Mouse (Mus musculus) midbrain, embryonic 11.5 days (tissue): ENCODE measurements around the gene Rps19. TPM values are rescaled to one million over a fixed set of nuclear protein-coding genes. Genes with fewer than 3 reads are reported as not detected.
A peak's percentile ranks its signal among the peaks of the same experiment; 100 is the strongest.

Experiments
- ATAC-seq: fragments of 200-750 bp; cut with Nextera tagmentation; 2 replicates; pipeline ENCODE4 v1.8.0; 2017; ENCODE audit warnings: moderate TSS enrichment, moderate library complexity; ENCODE audit not compliant: low FRiP score
- DNase-seq: peaks from one replicate; pipeline ENCODE4 v3.0.0; 2015; ENCODE audit warnings: low spot score; ENCODE audit errors: missing footprints
- H3K27ac ChIP-seq: fragments of 300-500 bp; sonication (generic); 2 replicates; pipeline ENCODE4 v1.5.1; 2014; ENCODE audit warnings: low read depth, low read length
- H3K27me3 ChIP-seq: fragments of 300-500 bp; sonication (generic); 2 replicates; pipeline ENCODE4 v1.6.1; 2014; ENCODE audit warnings: mild to moderate bottlenecking, low read length, moderate library complexity, mixed read lengths; ENCODE audit not compliant: control insufficient read depth, insufficient read depth
- H3K36me3 ChIP-seq: fragments of 300-500 bp; sonication (generic); 2 replicates; pipeline ENCODE4 v1.6.1; 2014; ENCODE audit warnings: mild to moderate bottlenecking, low read length, moderate library complexity, mixed read lengths; ENCODE audit not compliant: control insufficient read depth, insufficient read depth
- H3K4me1 ChIP-seq: fragments of 300-500 bp; sonication (generic); 2 replicates; pipeline ENCODE4 v1.6.1; 2014; ENCODE audit warnings: low read length; ENCODE audit not compliant: control insufficient read depth, insufficient read depth
- H3K4me2 ChIP-seq: fragments of 300-500 bp; sonication (generic); 2 replicates; pipeline ENCODE4 v1.6.1; 2014; ENCODE audit warnings: mild to moderate bottlenecking, moderate library complexity
- H3K4me3 ChIP-seq: fragments of 300-500 bp; sonication (generic); 2 replicates; pipeline ENCODE4 v1.5.1; 2014; ENCODE audit warnings: low read depth, low read length
- H3K9ac ChIP-seq: fragments of 300-500 bp; sonication (generic); 2 replicates; pipeline ENCODE4 v1.6.1; 2014; ENCODE audit warnings: low read length
- H3K9me3 ChIP-seq: fragments of 300-500 bp; sonication (generic); 2 replicates; pipeline ENCODE4 v1.6.1; 2016; ENCODE audit warnings: low read length; ENCODE audit not compliant: control insufficient read depth
- WGBS: fragments of 180-500 bp; shearing (Covaris S2); extraction: QIAGEN DNeasy Blood & Tissue Kit; methylation state at CpG from one replicate; pipeline ENCODE4 v1.1.7; 2014; 5-methylcytosine and 5-hydroxymethylcytosine counted together
- polyA plus RNA-seq: library from polyadenylated mRNA; unstranded; fragments of >200 nt; fragmentation: Nextera tagmentation; extraction: Ambion mirVana; gene quantifications from 2 replicates; pipeline ENCODE4 v1.2.1, GENCODE M21; 2014

Gene Rps19
- polyA plus RNA-seq, 1 experiment from 2014 or later: 1,929 TPM

DNA sequence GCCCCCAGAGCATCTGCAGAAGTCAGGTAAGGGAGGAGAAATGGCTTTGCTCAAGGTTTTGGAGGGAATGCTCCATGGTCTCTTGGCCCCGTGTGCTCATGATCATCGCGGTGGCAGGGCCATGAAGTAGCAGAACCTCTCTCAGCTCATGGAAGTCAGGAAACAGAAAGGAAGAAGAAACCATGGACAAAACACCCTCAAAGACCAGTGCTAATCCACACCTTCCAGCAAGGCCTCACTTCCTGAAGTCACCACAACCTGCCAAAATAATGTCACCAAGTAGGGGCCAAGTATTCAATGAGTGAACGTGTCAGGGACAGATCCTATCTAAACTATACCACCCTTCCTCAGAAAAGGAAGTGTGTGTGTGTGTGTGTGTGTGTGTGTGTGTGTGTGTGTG, 21.3 kb upstream of the Rps19 start:
- Histone ChIP-seq H3K9me3 (no peaks in the 10 kb centered on the region), H3K36me3 (no peaks in the 10 kb centered on the region), H3K27ac (no peak overlapping the region), H3K9ac (no peak overlapping the region), H3K4me2 (no peak overlapping the region), H3K27me3 (no peaks in the 10 kb centered on the region), H3K4me3 (no peak overlapping the region), H3K4me1 (no peaks in the 10 kb centered on the region)
- ATAC-seq (no peak), DNase-seq (peak; percentile 79)
- WGBS: 88% methylated on average over 4 of the region's 4 CpGs

DNA sequence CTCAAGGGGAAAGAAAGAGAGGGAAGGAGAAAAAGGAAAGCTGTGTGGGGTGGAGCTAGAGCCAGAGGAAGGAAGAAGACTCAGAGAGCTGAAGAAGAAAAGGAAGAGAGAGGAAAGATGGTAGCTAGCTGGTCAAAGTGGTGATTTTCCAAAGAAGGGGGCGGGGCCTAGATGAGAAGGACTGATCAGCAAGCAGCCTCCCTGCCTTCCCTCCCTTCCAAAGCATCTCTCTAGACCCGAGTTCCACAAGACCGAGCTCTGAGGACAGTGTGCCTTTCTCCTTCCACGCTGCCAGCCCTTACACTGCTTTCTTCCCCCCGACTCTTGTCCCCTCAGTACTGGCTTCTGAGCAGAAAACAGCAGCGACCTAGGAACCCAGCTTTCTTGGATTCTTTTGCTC, 20.0 kb upstream of the Rps19 start:
- Histone ChIP-seq H3K27ac (no peak overlapping the region), H3K4me1 (no peaks in the 10 kb centered on the region), H3K9ac (no peak overlapping the region), H3K27me3 (no peaks in the 10 kb centered on the region), H3K4me2 (no peak overlapping the region), H3K36me3 (no peaks in the 10 kb centered on the region), H3K9me3 (no peaks in the 10 kb centered on the region), H3K4me3 (no peak overlapping the region)
- 27% methylated on average over 6 of the region's 6 CpGs for WGBS
- DNase-seq (peak; percentile 82), ATAC-seq (no peak)

DNA sequence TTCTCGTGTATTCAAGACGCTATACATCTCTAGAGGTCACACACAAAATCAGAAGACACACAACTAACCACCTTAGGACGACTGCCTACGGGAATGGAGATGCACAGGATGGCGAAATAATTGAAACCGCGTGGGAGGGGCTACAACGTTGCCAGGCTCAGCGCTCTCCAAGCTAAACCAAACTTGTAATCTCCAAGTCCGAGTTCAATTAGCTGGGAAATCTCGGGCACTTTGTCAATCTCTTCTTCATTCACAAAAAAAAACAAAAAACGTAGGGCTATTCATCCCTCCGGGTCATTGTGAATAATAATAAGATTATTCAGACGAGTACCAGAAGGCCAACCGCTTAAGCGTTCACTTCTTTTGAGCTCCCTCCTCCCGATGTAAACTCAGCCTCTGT, 15.1 kb upstream of the Rps19 start:
- H3K4me2 ChIP-seq: no peak overlapping the region
- H3K9ac ChIP-seq: no peak overlapping the region
- WGBS: 53% methylated on average over 17 of the region's 17 CpGs
- no peak overlapping the region for H3K27ac ChIP-seq
- H3K9me3 ChIP-seq: no peaks in the 10 kb centered on the region; the same call in 1 of the 2 replicates
- no peaks in the 10 kb centered on the region for H3K36me3 ChIP-seq
- ATAC-seq (no peak; the same call in 1 of the 2 replicates), DNase-seq (peak; percentile 83)
- H3K27me3 ChIP-seq: peaks cover 2% of the 10 kb centered on the region; the same call in 1 of the 2 replicates
- H3K4me3 ChIP-seq: no peak overlapping the region
- H3K4me1 ChIP-seq: no peaks in the 10 kb centered on the region

DNA sequence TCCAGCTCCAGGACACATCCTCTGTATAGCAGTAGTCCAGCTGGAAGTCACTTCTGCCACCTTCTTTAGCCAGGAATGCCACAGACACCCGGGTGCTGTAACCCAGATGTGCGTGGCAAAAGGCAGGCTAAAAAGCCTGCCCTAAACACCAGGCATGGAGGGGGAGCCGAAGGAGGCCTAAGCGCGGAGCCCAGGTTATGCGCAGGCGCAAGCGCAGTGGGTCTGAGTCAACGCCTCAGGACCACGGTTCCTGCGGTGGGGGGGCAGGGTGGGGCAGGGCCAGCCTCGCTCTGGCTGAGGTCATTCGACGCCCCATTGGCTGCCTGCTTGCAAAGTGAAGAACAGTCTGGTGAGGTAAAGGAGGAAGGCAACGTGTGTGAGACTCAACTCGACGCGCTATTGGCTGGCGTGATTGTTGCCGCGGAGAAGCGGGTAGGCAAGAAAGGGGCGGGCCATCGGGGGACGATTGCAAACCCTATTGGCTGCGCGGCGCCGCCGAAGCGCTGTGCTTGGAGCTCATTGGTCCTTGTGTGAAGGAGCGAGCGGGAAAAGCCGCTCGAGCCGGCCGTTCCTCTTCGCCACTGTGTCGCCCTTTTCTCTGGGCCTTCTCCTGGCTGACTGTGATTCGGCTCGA, 14.5 kb upstream of the Rps19 start, which contains the start of the genes Lypd4 and Dmrtc2:
Gene Lypd4 (minus strand): TSS at position 410 of the 634 bp plus-strand sequence.
Gene Dmrtc2 (plus strand): TSS at position 526 of the 634 bp plus-strand sequence.
- DNase-seq (peak; percentile 89), ATAC-seq (peak; percentile 33; the same call in 1 of the 2 replicates)
- no peak within 1 kb of the TSS for H3K4me2 ChIP-seq
- H3K4me3 ChIP-seq: no peak within 1 kb of the TSS
- no peak within 1 kb of the TSS for H3K27ac ChIP-seq
- no peaks in the 10 kb centered on the region for H3K4me1 ChIP-seq
- peaks cover 2% of the 10 kb centered on the region; the same call in 1 of the 2 replicates for H3K27me3 ChIP-seq
- 58% methylated on average over 41 of the region's 41 CpGs for WGBS
- no peaks in the 10 kb centered on the region for H3K36me3 ChIP-seq
- no peak within 1 kb of the TSS for H3K9ac ChIP-seq
- no peaks in the 10 kb centered on the region; the same call in 1 of the 2 replicates for H3K9me3 ChIP-seq

DNA sequence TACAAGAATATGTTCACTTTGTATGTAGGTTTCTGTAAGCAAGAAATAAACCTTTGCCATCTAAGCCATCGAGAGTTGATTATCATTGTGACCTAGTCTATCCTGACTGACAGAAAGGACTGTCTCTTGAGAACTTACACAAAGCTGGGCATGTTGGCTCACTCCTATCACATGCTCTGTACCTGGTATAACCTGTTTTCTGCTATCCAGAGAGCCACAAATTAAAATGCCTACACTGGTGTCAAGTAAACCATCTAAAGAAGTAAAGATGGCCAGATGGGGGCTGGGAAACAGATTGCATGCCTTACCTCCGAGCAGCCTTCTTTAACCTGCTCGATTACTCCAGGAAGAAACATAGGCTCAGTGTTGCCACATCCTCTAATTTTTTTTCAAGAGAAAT, 6.6 kb upstream of the Rps19 start:
- H3K9me3 ChIP-seq: no peaks in the 10 kb centered on the region
- ATAC-seq (no peak), DNase-seq (peak; percentile 28)
- no peak overlapping the region for H3K27ac ChIP-seq
- no peaks in the 10 kb centered on the region for H3K27me3 ChIP-seq
- H3K4me1 ChIP-seq: no peaks in the 10 kb centered on the region
- 84% methylated on average over 3 of the region's 3 CpGs for WGBS
- no peaks in the 10 kb centered on the region for H3K36me3 ChIP-seq
- no peak overlapping the region for H3K4me2 ChIP-seq
- H3K4me3 ChIP-seq: no peak overlapping the region
- no peak overlapping the region for H3K9ac ChIP-seq

DNA sequence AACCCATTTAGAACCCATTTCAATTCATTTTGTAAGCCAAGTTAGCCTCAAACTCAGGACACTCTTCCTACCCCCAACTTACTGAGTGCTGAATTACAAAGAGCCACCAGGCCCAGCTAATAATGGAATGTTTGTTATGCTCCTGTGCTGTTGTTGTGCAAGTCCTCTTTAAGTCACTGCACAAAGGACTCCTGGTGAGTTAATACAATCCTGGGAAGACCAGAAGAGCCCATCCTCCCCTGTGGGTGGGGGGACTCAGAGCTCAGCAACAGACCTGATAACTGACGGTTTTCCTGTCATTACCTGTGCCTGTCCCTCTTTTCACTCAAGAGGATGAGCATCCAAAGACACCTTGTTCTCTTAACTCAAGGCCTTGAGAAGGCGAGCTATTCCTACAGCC, 4.6 kb upstream of the Rps19 start:
- H3K27ac ChIP-seq: no peak overlapping the region
- peak overlapping the region; percentile 20; the same call in 1 of the 2 replicates for H3K9ac ChIP-seq
- no peak overlapping the region for H3K4me3 ChIP-seq
- no peaks in the 10 kb centered on the region for H3K4me1 ChIP-seq
- no peaks in the 10 kb centered on the region for H3K27me3 ChIP-seq
- H3K4me2 ChIP-seq: no peak overlapping the region
- WGBS: 17% methylated on average over 2 of the region's 2 CpGs
- no peaks in the 10 kb centered on the region for H3K36me3 ChIP-seq
- ATAC-seq: no peak
- peak; percentile 85 for DNase-seq
- no peaks in the 10 kb centered on the region for H3K9me3 ChIP-seq

DNA sequence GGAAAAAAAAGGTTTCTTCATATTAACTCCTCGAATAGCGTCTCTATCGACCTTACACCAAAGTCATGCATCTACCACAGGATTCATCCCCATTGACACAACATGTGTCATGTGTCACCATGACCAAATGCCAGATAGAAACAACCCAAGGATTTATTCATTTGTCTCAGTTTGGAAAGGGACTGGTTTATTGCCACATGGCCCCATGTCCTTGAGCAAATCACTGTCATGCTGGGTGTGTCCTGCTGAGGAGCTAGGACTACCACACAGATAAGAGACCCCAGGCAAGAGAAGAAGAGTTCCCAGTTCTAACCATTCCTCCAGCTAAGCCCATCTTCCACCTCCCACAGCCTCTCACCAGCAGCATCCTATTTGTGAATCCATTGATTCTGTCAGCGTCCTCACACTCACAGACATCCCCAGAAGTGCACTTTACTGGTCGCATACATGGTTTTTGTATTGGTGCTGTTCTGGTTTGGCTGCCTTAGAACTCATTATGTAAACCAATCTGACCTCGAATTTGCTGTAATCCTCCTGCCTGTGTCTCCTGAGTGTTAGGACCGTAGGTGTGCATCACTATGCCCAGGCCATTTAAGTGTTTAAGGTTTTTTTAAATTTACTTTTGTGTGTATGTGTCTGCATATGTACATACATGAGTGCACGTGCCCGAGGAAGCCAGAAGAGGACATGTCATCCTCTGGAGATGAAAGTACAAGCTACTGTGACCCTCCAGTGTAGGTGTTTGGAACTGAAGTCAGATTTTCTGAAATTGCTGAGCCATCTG, 1.6 kb upstream of the Rps19 start:
- no peak overlapping the region for H3K27ac ChIP-seq
- 91% methylated on average over 9 of the region's 9 CpGs for WGBS
- H3K9ac ChIP-seq: no peak overlapping the region
- H3K27me3 ChIP-seq: no peaks in the 10 kb centered on the region
- no peaks in the 10 kb centered on the region for H3K9me3 ChIP-seq
- peaks cover 7% of the 10 kb centered on the region for H3K36me3 ChIP-seq
- ATAC-seq (no peak), DNase-seq (peak; percentile 62)
- H3K4me2 ChIP-seq: no peak overlapping the region
- no peak overlapping the region for H3K4me3 ChIP-seq
- peaks cover 21% of the 10 kb centered on the region for H3K4me1 ChIP-seq

DNA sequence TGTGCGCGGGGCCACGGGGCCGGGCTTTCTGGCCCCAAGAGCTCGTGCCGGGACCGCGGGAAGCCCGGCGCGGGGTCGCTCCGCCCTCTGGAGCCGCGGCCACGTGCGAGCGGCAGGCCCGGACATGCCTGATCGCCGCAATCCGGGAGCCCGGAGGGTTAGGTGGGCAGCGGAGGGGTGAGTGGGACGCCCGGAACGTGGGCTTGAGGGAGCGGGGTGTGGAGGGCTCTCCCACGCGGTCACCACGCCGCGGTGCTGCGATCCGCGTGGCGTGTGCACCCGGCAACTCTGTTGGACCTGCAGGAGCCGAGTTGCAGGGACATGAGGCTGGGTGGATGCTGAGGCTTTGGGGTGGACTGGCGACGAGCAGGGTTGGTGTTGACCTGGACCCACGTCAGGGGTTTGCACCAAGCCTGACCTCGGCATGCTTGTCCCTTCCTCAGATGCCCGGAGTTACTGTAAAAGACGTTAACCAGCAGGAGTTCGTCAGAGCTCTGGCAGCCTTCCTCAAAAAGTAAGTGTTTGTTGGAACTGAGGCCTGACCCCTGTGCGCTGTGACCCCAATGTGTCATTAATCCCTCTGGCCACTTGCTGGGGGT, 621 bp downstream of the Rps19 start:
- no peak; the same call in 1 of the 2 replicates for ATAC-seq
- WGBS: under 1% methylated on average over 47 of the region's 47 CpGs

More for the DNA sequence above, 621 bp downstream of the Rps19 start:
- Histone ChIP-seq H3K9me3 (no peaks in the 10 kb centered on the region), H3K27ac (peak overlapping the region; percentile 80), H3K4me1 (peaks cover 21% of the 10 kb centered on the region), H3K4me3 (peak overlapping the region; percentile 100), H3K9ac (peak overlapping the region; percentile 100), H3K36me3 (peaks cover 20% of the 10 kb centered on the region), H3K4me2 (peak overlapping the region; percentile 80), H3K27me3 (no peaks in the 10 kb centered on the region)
- no peak for DNase-seq
